Mouse (Mus musculus) frontal cortex, postnatal 10 days (tissue): ENCODE results near the gene Hoxd11.

ENCODE experiments used
- DNase-seq, 2 experiments: peaks; one replicate each; pipeline ENCODE4 v3.0.0; 2022; ENCODE audit warnings: low spot score in 2 of 2, mixed read lengths in 1 of 2

Hoxd11 gene

DNA sequence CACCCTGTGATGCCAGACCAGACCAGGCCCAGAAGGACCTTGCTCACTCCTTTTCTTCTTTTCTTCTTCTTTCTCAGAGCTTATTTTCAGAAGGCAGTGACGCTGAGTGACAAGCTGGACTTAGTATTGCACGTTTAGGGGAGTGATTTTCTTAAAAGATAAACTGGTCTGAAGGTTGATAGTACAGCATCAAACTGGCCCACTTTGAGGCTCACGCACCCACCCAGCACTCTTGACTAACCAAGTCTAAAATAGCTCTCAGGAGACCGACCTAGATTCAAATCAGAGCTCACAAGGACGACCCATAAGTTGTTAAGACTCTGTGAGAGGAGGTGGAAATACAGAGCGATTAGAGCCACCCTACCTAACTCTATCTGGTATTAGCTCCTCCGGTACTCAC, 12.9 kb upstream of the Hoxd11 start:
- DNase-seq, result no peak

DNA sequence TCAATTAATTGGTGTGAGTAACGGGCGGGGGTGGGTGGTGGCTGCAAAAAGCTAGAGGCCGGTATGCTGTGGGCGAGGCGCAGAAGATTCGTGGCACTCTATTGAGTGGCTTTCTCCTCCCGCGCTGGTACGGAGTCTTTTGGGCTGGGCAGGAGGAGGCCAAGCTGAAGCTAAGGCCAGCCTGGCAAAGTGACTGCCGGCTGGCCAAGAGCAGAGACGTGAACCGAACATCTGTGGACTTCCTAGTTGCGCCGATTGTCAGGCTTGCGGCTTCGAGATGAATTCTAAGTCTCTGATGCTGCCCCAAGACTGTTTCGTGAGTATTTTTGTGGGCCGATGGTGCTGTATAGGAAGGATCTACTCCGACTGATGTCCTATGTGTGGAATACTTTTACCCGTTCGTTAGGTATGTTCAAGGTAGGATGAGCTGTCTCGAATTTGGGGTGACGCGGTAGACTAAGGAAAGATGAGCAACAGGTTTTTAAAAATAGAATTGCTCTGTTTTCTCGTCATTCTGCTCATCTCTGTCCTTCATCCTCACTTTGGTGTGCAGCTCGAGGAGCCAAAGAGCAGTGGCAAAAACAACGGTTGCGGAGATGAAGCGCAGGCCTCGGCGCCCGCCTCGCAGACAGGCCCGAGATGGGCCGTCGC, 12.0 kb upstream of the Hoxd11 start:
- no peak for DNase-seq

DNA sequence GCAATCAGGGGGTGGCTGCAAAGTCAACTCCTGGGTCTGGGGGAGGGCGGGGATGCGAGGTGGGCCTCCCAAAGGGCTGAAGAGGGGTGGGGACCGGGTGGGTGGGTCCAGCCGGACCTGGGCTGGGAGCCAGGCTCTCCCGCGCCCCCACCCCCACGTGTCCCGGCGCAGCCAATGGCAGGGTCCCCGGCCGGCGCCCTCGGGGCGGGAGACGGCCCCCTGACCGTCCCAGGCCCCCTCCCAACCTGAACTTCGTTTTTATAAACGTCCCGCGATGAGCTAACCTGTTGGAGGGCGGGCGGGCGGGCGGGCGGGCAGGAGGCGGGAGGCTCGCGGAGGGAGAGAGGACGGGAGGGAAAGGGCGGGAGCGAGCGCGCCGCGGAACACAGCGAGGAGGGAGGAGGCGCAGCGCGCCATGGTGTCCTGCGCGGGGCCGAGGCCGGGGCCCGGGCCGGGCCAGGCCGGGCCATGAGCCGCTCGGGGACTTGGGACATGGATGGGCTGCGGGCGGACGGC, 11.5 kb upstream of the Hoxd11 start, which contains the start of gene Hoxd13:
TSS of gene Hoxd13 (plus strand) at position 469 of the 516 bp plus-strand sequence.
- DNase-seq, result no peak

DNA sequence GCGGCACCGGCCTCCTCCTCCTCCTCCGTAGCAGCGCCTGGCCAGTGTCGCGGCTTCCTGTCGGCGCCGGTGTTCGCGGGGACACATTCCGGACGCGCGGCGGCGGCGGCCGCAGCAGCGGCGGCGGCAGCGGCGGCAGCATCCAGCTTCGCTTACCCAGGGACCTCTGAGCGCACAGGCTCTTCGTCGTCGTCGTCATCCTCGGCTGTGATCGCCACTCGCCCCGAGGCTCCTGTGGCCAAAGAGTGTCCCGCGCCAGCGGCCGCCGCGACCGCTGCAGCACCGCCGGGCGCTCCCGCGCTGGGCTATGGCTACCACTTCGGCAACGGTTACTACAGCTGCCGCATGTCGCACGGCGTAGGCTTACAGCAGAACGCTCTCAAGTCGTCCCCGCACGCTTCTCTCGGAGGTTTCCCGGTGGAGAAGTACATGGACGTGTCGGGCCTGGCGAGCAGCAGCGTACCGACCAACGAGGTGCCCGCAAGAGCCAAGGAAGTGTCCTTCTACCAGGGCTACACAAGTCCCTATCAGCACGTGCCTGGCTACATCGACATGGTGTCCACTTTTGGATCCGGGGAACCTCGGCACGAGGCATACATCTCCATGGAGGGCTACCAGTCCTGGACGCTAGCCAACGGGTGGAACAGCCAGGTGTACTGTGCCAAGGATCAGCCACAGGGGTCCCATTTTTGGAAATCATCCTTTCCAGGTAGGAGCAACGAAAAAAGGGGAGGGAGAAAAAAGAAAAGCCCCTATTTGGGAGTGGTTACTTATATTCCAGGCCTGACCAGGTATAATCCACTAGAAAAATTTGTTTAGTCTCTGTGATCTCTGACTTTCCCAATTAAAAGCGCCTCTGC, 10.8 kb upstream of the Hoxd11 start:
- no peak for DNase-seq

DNA sequence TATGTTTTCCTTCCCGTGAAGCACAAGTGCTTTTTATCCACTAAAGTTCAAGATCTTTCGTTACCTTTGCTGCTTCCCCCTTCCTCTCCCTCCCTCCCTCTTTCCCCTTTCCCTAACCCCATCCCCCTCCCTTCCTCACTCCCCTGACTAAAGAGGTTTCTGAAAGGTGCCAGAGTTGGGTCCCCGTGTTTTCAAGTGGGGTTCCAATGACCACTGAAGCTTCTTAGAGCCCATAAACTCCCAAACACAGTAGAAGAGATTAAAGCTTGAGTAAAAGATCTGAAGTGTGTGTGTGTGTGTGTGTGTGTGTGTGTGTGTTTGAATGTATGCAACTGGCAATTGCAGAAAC, 10.2 kb upstream of the Hoxd11 start:
- DNase-seq, result no peak

DNA sequence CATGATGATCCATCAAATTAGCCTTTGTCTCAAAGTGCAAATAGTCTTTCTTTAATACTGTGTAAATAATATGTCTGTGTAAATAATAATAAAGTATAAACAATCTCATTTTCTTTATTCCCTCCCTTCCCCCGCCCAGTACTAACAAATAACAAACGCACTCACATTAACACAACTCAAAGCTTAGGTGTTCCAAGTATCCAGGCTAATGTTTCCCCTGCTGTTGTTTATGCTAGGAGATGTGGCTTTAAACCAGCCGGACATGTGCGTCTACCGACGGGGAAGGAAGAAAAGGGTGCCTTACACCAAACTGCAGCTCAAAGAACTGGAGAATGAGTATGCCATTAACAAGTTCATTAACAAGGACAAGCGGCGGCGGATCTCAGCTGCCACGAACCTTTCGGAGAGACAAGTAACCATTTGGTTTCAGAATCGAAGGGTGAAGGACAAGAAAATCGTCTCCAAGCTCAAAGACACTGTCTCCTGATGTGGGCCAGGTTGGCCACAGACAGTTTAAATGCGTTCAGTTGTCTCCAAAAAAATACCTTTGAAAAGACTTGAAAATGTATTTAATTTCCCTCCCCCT, 9.6 kb upstream of the Hoxd11 start:
- no peak for DNase-seq

DNA sequence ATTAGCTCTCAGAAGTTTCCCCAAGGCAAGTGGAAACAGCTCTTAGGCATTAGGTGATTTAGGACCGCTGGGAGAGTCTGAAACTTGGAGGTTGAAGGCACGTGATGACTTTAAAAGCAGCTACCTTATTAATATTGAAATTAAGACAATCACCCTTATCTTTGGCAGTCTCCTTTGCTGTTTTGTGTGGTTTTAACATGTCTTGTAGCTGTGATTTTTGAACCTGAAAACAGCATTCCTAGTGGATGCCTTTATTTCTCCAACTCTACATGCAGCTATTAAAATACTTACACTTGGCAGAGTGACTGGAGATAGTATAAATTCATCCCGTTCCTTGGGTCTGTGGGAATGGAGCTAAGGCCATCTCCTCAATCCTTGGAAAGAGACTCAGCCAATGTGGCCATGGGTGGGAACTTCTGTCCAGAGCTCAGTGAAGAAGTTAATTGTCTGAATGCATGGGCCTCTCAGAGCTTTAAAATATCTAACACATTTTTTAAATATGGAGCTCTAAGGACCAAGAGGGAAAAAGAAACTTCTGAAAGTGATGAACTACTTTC, 8.6 kb upstream of the Hoxd11 start:
- DNase-seq, result no peak

DNA sequence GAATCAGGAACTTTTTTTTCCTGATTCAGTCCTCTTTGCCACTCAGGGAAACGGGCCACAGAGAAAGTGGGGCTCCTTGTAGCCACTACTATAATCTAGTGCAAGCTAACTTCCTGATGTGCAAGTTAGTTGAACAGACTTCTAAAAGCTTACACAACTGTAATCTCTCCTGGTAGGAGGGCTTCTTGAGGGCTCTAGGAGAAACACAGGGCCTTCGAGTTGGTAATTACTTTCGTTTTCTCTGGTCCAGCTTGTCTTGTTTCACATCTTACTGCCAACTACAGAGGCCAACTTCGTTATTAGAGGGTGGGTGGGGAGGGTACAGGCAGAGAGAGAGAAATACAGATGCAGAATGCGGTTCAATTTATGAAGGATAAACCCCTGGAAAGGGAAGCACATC, 7.5 kb upstream of the Hoxd11 start:
- no peak for DNase-seq

DNA sequence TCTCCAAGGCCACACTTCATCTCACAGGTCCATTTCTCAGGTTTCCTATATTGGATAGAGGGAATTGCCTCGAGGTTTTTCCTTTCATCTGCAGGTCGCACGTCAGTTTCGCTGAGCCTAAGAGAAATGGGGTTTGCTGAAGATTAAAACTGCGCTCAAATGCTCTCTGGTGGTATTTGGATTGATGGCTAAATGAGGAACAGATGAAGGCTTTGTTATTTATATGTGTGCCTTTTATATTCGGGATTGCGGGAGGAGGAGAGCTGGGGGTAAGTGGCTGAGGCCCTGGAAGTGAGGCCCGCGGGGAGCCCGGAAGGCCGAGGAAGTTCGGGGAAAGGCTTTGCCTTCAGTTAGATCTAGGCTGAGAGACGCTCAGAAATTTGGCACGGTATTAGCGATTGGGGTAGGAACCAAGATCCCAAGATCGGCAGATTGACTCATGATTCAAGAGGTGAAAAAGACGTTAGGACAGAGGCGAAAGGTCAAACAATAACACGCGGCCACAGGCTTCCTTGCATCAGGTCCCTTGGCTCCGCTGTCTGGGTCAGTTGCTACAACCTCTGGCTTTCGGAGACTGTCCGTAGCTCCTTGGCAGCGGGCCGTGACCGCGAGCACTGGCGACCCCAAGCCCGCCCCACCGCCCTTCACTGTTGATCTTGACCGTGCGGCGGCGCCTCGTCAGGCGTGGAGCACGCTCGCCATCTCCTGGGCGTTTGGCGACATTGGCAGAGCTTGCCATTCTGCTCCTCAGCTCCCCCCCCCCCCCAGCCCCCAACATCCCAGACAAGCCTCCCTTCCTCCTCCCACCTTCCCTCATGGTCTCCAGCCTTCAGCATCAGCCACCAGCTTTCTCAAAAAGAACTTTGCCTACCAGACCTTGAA, 6.6 kb upstream of the Hoxd11 start:
- no peak for DNase-seq

DNA sequence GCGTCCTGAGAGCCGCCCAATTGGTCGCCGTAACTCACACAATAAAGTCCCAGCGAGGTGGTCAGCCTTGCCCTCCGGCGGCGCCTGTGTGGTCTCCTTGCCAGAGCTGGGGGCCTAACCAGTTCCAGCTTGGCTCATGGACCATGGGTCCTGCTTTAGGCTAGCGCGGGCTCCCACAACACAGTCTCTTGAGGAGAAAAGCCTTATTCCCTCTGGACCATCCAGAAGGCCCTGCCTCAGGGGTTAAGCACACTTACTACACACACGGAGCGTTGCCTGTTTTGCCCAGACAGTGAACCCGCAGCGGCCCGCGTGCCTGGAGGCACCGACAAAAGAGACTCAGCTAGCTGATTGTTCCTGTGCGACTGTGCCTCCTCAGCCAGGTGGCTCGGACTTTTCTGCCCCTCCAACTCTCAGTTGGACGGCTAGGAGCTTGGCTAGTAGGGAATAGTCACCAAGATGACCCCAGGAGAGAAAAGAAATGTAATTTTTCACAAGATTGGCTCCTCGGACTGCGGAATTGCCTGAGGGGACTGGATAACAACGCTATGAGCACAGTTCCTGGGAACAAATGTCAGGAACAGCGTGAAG, 5.4 kb upstream of the Hoxd11 start:
- DNase-seq, result no peak

DNA sequence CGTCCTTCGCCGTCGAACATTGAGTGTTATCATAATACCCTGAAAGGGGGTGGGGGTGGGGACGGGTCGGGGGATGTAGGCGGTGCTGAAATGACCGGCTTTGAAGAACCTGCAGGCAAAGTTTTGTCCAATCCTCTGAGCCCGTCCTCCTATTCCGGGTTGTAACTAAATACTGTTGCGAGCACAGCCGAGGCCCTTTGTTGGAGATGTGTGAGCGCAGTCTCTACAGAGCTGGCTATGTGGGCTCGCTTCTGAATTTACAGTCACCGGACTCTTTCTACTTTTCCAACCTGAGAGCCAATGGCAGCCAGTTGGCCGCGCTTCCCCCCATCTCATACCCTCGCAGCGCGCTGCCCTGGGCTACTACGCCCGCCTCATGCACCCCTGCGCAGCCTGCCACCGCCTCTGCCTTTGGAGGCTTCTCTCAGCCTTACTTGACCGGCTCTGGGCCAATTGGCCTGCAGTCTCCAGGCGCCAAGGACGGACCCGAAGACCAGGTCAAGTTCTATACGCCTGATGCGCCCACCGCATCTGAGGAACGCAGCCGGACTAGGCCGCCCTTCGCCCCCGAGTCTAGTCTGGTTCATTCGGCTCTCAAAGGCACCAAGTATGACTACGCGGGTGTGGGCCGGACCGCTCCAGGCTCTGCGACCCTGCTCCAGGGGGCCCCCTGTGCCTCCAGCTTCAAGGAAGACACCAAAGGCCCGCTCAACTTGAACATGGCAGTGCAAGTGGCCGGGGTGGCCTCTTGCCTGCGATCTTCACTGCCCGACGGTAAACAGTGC, 4.3 kb upstream of the Hoxd11 start, which contains the start of gene Hoxd12:
TSS of gene Hoxd12 (plus strand) at position 133 of the 785 bp plus-strand sequence.
- DNase-seq, result no peak

DNA sequence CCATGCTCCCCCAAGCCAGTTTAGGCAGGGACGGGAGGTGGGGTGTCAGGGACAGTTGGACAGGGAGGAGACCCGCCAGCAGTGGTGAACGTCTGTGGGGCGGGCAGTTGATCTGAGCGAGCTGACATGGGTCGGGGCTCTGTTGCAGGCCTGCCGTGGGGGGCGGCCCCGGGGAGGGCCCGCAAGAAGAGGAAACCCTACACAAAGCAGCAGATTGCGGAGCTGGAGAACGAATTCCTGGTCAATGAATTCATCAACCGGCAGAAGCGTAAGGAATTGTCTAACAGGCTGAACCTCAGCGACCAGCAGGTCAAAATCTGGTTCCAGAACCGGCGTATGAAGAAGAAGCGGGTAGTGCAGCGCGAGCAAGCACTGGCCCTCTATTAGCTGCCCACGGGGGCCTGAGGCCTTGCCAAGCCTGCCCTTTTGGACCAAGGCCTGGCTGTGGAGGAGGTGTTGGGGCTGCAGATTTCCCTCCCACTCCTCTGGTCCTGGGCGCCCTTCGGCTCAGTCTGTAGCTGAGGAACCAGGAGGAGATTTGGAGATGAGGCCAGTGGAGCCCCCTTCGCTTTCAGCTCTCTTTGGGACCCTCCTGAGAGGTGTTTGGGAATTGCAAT, 3.6 kb upstream of the Hoxd11 start:
- no peak for DNase-seq

DNA sequence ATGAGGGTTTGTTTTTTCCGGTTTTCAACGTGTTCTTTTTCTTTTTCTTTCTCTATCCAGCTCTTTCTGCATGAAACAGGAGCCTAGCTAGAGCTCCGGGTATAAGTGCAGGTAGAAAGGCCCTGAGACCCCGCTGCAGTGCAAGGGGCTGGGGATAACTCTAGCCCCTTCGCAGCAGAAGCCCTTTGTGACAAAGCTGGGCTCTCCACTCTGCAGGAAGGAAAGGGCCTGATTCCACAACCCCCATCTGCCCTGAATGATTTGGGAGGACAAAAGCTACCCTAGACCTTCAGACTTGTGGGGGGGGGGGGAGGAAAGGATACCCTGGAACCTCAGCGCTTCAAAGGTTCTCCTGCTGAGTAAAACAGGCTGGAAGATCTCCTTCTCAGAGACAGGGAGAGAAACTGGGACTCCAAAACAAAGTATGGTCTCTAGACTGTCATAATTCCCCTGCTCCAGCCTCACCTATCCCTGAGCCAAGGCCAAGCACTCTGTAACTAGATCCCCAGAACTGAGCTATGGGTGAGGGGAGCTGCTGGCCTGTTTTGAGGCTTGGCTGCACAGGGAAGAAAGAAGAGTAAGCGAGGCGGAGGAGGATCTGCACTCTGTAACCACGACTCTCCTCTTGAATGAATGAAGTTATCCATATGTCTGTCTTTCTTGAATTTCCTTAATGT, 2.8 kb upstream of the Hoxd11 start:
- no peak for DNase-seq

DNA sequence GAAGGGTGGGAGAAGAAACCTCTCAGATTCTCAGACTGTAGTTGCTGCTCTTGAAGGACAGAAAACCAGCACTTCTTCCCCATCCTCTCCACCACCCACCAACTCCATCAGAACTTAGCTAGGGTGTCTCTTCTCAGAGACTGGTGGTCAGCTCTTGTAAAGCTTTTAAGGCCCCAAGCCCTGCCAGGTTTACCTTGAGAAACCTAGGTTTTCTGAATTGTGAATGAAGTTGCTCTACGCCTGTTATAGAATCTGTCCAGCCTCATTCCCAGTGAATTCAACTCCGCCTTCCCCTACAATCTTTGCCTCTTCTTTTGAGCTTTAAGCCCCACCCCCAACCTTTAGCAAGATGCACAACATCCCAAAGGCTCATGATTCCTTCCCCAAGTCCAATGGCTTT, 2.3 kb upstream of the Hoxd11 start:
- DNase-seq, result no peak

DNA sequence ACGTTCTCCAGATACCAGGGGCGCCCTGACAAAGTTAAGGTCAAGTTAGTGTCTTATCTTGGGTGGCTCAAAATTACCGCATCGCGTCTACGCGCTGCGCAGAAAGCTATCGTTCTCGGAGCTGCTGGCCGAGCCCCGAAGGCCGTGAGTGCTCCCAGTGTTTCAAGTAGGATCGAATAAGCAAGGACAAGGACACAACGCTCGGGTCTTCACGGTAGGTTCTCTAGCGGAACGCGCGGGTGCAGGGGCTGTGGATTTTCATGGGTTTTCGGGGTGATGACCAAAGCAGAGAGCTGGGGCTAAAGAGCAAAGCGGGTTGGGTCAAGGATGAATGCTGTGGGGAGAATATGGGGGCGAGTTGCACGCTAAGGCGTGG, 227 bp downstream of the Hoxd11 start:
- no peak for DNase-seq

DNA sequence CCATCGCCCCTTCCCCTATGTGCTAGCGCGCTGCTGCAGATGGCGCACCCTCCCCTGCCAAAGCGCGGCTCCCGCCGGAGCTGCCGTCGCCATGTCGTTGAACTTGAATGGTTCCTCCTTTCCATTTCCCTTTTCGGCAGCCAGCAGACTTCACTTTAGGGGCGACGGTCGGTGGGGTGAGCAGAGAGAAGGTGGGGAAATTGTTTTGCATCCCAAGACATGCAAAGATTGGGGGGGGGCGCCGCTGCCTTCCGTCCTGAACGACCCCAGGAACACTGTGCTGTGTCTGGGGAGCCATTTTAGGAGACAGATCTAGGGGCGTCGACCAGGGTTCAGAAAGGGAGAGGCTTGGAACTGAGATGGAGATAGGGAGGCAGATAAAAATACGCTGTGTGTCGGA, 623 bp downstream of the Hoxd11 start:
- no peak for DNase-seq

DNA sequence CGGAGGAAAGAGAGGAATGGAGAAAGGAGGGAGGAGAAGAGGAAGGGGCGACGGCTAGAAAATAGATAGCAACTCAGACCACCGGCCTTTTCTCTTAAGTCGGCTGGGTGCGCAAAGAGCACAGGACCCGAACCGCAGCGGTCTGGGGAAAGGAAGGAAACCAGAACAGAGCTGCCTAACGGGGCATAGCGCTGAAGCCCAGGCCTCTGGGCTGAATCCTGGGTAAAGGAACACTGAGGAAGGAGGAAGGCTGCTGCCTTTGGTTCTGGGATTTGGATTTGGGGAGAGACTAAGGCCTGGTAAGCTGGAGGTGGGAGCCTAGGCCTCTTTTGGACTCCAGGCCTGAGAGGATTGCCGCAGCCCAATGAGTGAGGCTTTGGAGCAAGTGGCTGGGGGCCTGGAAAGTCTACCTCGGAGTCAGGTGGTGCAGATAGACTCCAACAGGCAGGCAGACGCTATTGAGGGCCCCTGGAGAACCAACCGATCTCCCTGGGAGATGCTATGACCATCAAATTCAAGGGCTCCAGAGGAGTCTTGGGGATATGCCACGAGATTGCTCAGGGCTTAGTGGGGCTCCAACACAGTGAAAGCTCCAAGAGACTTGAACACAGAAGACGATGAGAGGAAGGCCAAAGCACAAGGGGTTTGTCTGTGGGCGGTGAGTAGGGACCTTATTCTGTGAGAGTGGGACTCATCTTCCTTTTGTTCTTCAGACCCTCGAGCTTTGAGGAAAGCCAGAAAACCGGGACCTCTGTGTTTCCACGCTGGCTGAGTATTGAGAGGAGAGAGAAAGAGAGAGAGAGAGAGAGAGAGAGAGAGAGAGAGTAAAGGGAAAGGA, 1.4 kb downstream of the Hoxd11 start:
- no peak for DNase-seq
